Mouse (Mus musculus) heart, embryonic 11.5 days (tissue): Measurements from ENCODE around the gene Nadk2. TPM values are rescaled to one million over a fixed set of nuclear protein-coding genes. Genes with fewer than 3 reads are reported as not detected.

Source experiments
- ATAC-seq: fragments of 200-750 bp; cut with Nextera tagmentation; replicated peaks from 2 replicates; pipeline ENCODE4 v1.8.0; 2017; ENCODE audit warnings: moderate library complexity; ENCODE audit not compliant: insufficient number of reproducible peaks, low FRiP score, low TSS enrichment
- H3K27ac ChIP-seq: fragments of 300-500 bp; sonication (generic); 2 replicates; pipeline ENCODE4 v1.5.1; 2014; ENCODE audit warnings: mild to moderate bottlenecking, low read depth, low read length
- H3K27me3 ChIP-seq: fragments of 300-500 bp; sonication (generic); 2 replicates; pipeline ENCODE4 v1.6.1; 2014; ENCODE audit warnings: mild to moderate bottlenecking, low read length, mixed read lengths; ENCODE audit not compliant: control insufficient read depth, insufficient read depth
- H3K36me3 ChIP-seq: fragments of 300-500 bp; sonication (generic); 2 replicates; pipeline ENCODE4 v1.6.1; 2014; ENCODE audit warnings: mild to moderate bottlenecking, low read length, moderate library complexity, mixed read lengths; ENCODE audit not compliant: control insufficient read depth, insufficient read depth
- H3K4me1 ChIP-seq: fragments of 300-500 bp; sonication (generic); 2 replicates; pipeline ENCODE4 v1.6.1; 2014; ENCODE audit warnings: low read length; ENCODE audit not compliant: control insufficient read depth, insufficient read depth
- H3K4me2 ChIP-seq: fragments of 300-500 bp; sonication (generic); 2 replicates; pipeline ENCODE4 v1.6.1; 2014; ENCODE audit warnings: mild to moderate bottlenecking, moderate library complexity
- H3K4me3 ChIP-seq: fragments of 300-500 bp; sonication (generic); 2 replicates; pipeline ENCODE4 v1.5.1; 2014; ENCODE audit warnings: low read depth, low read length
- H3K9ac ChIP-seq: fragments of 300-500 bp; sonication (generic); 2 replicates; pipeline ENCODE4 v1.6.1; 2014; ENCODE audit warnings: mild to moderate bottlenecking, low read depth, low read length, moderate library complexity
- H3K9me3 ChIP-seq: fragments of 300-500 bp; sonication (generic); replicated peaks from 2 replicates; pipeline ENCODE4 v1.6.1; 2016; ENCODE audit warnings: low read length; ENCODE audit not compliant: control insufficient read depth
- WGBS: fragments of 180-500 bp; shearing (Covaris S2); extraction: QIAGEN DNeasy Blood & Tissue Kit; methylation state at CpG from one replicate; pipeline ENCODE4 v1.1.7; 2014; ENCODE audit not compliant: insufficient replicate concordance; 5-methylcytosine and 5-hydroxymethylcytosine counted together
- polyA plus RNA-seq: library from polyadenylated mRNA; unstranded; fragments of >200 nt; fragmentation: Nextera tagmentation; extraction: Ambion mirVana; gene quantifications from 2 replicates; pipeline ENCODE4 v1.2.1, GENCODE M21; 2014

The Nadk2 gene
- polyA plus RNA-seq, 1 experiment from 2014 or later, result 57.1 TPM

- Histone ChIP-seq H3K9ac (no peak overlapping the region), H3K9me3 (no peaks in the 10 kb centered on the region), H3K4me1 (peaks cover 51% of the 10 kb centered on the region), H3K4me2 (peak overlapping the region; percentile 11; the same call in 1 of the 2 replicates), H3K27ac (peak overlapping the region; percentile 43; the same call in 1 of the 2 replicates), H3K27me3 (no peaks in the 10 kb centered on the region), H3K4me3 (no peak overlapping the region), H3K36me3 (no peaks in the 10 kb centered on the region)
- WGBS, result 24% methylated on average over 3 of the region's 3 CpGs
- ATAC-seq, result peak; percentile 52; the same call in 1 of the 2 replicates
These were observed 10.2 kb downstream of the Nadk2 start for GRCm38 (mm10) chr15:9081294-9081693.

- no peak overlapping the region for H3K4me2 ChIP-seq
- ATAC-seq, result no peak
- H3K27ac ChIP-seq, result no peak overlapping the region
- WGBS, result 71% methylated on average over 9 of the region's 9 CpGs
- H3K27me3 ChIP-seq, result no peaks in the 10 kb centered on the region
- H3K4me1 ChIP-seq, result peaks cover 57% of the 10 kb centered on the region
- no peaks in the 10 kb centered on the region for H3K36me3 ChIP-seq
- no peak overlapping the region for H3K4me3 ChIP-seq
- no peaks in the 10 kb centered on the region for H3K9me3 ChIP-seq
- H3K9ac ChIP-seq, result no peak overlapping the region
These were observed 11.7 kb downstream of the Nadk2 start for GRCm38 (mm10) chr15:9082753-9083152.

DNA sequence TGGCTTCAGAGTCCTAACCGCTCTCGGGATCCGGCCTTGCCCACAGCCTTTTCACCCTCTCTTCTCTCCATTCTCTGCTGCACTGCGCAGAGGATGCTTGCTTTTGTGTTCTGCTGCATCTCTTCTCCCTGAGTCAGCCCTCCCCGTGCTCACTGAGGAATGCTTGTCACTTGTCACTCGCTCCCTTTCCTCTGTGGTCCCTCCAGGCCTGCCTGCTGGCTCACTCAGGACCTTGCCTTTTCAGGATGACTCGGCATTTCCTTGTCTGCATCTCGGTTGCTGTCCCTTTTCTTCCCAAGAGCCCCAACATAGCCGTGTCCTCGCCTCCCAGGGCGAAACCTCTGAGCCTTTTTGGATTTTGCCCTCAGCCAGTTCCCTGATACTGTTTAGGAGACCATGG is 15.8 kb downstream of the Nadk2 start:
- Histone ChIP-seq H3K36me3 (peaks cover 6% of the 10 kb centered on the region), H3K27me3 (no peaks in the 10 kb centered on the region), H3K9ac (no peak overlapping the region), H3K9me3 (no peaks in the 10 kb centered on the region), H3K4me3 (no peak overlapping the region), H3K4me2 (peak overlapping the region; percentile 24), H3K27ac (peak overlapping the region; percentile 37; the same call in 1 of the 2 replicates), H3K4me1 (peaks cover 31% of the 10 kb centered on the region)
- ATAC-seq, result peak; percentile 74
- WGBS, result 50% methylated on average over 11 of the region's 11 CpGs

- Histone ChIP-seq H3K9ac (no peak overlapping the region), H3K4me1 (peaks cover 31% of the 10 kb centered on the region), H3K9me3 (no peaks in the 10 kb centered on the region), H3K27ac (peak overlapping the region; percentile 37), H3K36me3 (peaks cover 6% of the 10 kb centered on the region), H3K4me2 (no peak overlapping the region; the same call in 1 of the 2 replicates), H3K4me3 (no peak overlapping the region), H3K27me3 (no peaks in the 10 kb centered on the region)
- WGBS, result 67% methylated on average over 5 of the region's 5 CpGs
- no peak for ATAC-seq
These were observed 16.4 kb downstream of the Nadk2 start for GRCm38 (mm10) chr15:9087421-9087820.

- 90% methylated on average over 17 of the region's 17 CpGs for WGBS
- no peaks in the 10 kb centered on the region for H3K27me3 ChIP-seq
- H3K4me2 ChIP-seq, result no peak overlapping the region
- H3K4me3 ChIP-seq, result no peak overlapping the region
- H3K27ac ChIP-seq, result no peak overlapping the region
- ATAC-seq, result no peak
- H3K9me3 ChIP-seq, result no peaks in the 10 kb centered on the region
- no peak overlapping the region for H3K9ac ChIP-seq
- peaks cover 6% of the 10 kb centered on the region for H3K36me3 ChIP-seq
- H3K4me1 ChIP-seq, result peaks cover 28% of the 10 kb centered on the region
These were observed 17.0 kb downstream of the Nadk2 start for GRCm38 (mm10) chr15:9087895-9088682.

- Histone ChIP-seq H3K4me2 (no peak overlapping the region), H3K9ac (no peak overlapping the region), H3K4me1 (peaks cover 28% of the 10 kb centered on the region), H3K27ac (no peak overlapping the region), H3K4me3 (no peak overlapping the region), H3K36me3 (peaks cover 9% of the 10 kb centered on the region), H3K27me3 (no peaks in the 10 kb centered on the region), H3K9me3 (no peaks in the 10 kb centered on the region)
- WGBS, result 81% methylated on average over 8 of the region's 8 CpGs
- ATAC-seq, result no peak
These were observed 17.6 kb downstream of the Nadk2 start for GRCm38 (mm10) chr15:9088683-9089072.

- H3K9ac ChIP-seq, result no peak overlapping the region
- H3K27me3 ChIP-seq, result no peaks in the 10 kb centered on the region
- H3K4me1 ChIP-seq, result peaks cover 28% of the 10 kb centered on the region
- H3K4me2 ChIP-seq, result no peak overlapping the region
- WGBS, result 57% methylated on average over 2 of the region's 2 CpGs
- H3K9me3 ChIP-seq, result no peaks in the 10 kb centered on the region
- peaks cover 9% of the 10 kb centered on the region for H3K36me3 ChIP-seq
- ATAC-seq, result no peak
- no peak overlapping the region for H3K4me3 ChIP-seq
- H3K27ac ChIP-seq, result no peak overlapping the region
These were observed 18.2 kb downstream of the Nadk2 start for GRCm38 (mm10) chr15:9089136-9089720.

DNA sequence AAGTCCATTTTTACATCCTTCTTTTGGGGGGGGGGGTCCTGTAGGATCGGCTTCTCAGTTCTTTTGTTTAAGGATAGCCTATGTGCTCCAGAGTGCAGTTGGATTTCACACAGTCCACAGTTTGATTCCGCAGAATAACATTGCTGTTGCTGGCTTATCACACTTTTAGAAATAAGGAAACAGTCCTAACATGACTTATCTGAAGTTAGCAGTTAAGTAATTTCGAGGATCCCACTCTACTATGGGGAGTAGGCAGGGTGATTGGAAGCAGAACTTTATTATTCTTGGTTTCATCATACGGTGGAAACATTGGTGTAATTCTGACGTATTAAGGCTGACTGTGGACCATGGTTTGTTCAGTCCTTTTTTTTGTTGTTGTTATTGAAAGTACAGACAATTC is 19.6 kb downstream of the Nadk2 start:
- Histone ChIP-seq H3K9me3 (no peaks in the 10 kb centered on the region), H3K4me1 (peaks cover 35% of the 10 kb centered on the region), H3K4me3 (no peak overlapping the region), H3K36me3 (peaks cover 9% of the 10 kb centered on the region), H3K4me2 (no peak overlapping the region), H3K9ac (no peak overlapping the region), H3K27me3 (no peaks in the 10 kb centered on the region), H3K27ac (no peak overlapping the region)
- no peak for ATAC-seq
- 76% methylated on average over 5 of the region's 5 CpGs for WGBS
